Mouse (Mus musculus) effector memory CD4-positive, alpha-beta T cell, adult 5 months (primary cell): Measurements from ENCODE around the gene Asphd2. TPM values are rescaled to one million over a fixed set of nuclear protein-coding genes. Genes with fewer than 3 reads are reported as not detected.

Experiments used
- polyA plus RNA-seq: library from polyadenylated mRNA; unstranded; fragments of 100-300 nt; shearing (Covaris generic); gene quantifications from one replicate; pipeline ENCODE4 v1.2.1, GENCODE M21; 2017

The Asphd2 gene
- polyA plus RNA-seq = 1.1 TPM

DNA sequence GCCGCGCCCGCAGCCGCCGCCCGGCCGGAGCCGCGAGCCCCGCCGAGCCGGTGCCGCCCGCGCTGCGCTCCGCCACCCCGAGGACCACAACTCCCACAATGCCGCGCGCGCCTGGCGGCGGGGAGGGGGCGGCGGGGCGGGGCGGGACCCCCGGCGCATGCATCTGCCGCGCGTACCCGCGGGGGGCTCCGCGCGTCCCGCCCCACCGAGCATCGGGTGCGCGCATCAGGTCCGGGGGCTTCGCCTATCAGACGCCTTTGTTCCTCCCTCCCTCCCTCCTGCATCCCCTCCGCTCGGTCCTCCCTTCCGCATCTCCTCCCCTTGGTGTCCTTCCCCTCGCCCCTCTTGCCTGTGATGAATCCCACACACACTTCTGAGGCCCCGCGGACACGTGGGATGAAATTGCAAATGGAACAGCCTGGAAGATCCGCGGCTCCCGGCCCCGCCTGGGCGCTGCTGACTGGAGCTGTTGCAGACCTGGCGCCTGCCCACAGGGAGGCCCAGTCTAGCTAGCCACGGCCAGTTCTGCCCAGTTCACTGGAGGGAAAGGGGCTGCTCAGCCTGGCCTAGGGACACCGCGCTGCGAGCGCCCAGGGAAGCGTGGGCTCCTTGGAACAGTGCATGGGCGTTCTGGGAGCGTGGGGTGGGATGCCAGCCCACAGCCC lies at the start of gene Asphd2:
Gene Asphd2 (minus strand): TSS at position 88 of the 665 bp plus-strand sequence.

DNA sequence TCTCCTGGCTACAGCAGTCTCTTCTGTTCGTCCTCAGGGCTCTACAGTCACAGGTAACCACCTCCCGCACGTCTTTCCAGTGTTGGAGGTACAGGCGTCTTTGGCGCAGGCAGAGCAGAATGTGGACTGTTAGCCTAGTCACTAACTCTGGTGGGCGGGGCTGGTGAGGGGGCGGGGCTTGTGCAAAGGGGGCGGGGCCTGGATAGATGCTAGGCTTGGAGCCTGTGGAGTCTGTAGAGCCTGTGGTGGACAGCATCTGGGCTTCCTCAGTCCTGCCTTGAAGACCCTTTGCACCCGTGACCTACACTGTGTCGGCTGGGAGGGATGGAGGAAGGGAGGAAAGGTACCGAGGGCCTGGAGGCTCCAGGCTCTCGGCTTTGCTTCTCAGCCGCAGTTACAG lies 38.8 kb downstream of the Asphd2 start, which contains the start of gene Gm6583:
Gene Gm6583 (minus strand): TSS at position 124 of the 400 bp plus-strand sequence.

DNA sequence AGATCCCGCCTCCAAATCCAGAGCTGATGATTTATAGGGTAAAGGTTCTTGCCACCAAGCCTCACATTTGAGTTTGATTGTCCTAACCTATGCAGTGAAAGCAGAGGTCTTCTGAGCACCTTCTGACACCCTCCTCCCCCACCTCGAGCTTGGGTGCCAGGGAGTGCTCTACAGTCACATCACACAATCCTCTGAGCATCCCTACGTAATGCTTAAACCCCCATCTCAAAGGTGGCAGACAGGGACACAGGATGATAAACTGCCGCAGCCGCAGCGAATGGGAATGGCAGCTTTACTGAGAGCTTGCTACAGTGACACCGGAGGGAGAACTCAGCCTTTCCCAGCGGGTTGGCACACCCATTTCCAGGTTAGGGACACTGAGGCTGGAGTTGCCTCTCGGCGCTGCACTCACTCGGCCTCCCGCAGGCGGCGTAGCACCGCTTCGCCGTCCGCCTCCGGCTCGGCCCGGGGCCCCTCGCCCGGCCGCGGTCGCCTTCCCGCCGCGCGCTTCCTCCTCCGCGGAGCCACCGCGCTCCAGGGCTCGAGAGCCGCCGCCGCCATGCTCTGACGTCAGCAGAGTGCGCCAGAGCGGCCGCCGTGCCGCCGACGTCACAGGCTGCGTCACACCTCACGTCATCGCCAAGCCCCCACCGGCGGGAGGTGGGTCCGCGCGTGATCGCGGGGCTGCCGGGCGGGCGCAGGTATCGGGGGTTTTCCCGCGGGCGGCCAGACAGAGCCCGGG lies 52.0 kb downstream of the Asphd2 start, which contains the start of the genes Srrd and Hps4:
Gene Srrd (minus strand): TSS at position 578 of the 742 bp plus-strand sequence.
Gene Hps4 (plus strand): TSS at position 621 of the 742 bp plus-strand sequence.

Other genes with a start within 250 kb of the Asphd2 start
- 1.7 TPM for gene Cryba4, start 142.3 kb downstream of the Asphd2 start, polyA plus RNA-seq
- gene Crybb1, start 139.1 kb downstream of the Asphd2 start, polyA plus RNA-seq = 1.0 TPM
- 249 TPM for gene Tpst2, start 118.2 kb downstream of the Asphd2 start, polyA plus RNA-seq
- gene Tfip11, start 68.5 kb downstream of the Asphd2 start, polyA plus RNA-seq = 103 TPM
- 102 TPM for gene Srrd, start 51.8 kb downstream of the Asphd2 start, polyA plus RNA-seq
- gene Hps4, start 51.8 kb downstream of the Asphd2 start, polyA plus RNA-seq = 21.8 TPM
- gene Gm6583, start 38.8 kb downstream of the Asphd2 start, polyA plus RNA-seq = 0.71 TPM
- not detected for gene Gm6588, start 54.6 kb upstream of the Asphd2 start, polyA plus RNA-seq
- not detected for gene Sez6l, start 182.3 kb upstream of the Asphd2 start, polyA plus RNA-seq